Mouse (Mus musculus): Measurements from ENCODE around the gene Smg6. TPM values are rescaled to one million over a fixed set of nuclear protein-coding genes. Genes with fewer than 3 reads are reported as not detected.

The Smg6 gene
- polyA plus RNA-seq, 1 experiment from 2014 or later = 24.1 TPM

DNA sequence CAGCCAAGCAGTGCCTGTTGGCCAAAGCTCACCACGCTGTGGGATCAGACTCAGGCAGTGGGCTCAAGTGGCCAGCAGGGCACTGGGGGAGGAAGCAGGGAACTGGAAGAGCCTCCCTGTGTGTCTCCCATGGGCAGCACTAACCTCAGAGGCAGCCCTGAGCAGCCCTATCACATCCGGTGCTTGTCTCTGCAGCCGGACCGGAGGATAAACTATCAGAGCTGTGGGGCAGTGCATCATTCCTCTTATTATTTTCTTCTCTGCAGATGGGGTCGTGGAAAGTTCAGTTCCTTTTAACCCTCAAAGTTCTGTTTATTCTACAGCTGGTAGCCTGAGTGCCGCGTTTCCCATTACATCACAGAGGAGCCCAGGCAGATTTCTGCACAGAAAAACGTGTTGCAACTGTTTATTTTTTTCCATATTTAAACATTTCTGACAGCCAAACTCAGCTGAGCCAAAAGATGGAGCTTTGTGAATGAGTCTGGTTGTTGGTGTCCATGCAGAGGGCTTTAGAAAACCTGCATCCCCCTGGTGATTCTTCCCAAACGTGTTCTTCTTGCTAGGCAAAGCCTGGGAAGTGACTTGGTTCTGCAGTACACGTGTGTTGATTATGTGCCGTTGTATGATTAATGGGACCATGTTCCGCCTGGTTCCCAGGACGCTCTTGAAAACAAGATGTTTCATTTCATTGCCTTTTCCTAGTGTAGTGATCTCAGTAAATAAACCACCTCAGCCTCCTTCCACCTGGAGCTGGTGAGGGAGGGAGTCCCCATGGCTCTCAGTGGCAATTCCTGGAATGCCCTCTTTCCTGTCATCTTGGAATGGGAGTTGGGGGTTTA is 126.3 kb downstream of the Smg6 start:
- no peaks in the 10 kb centered on the region for H3K27me3 ChIP-seq
- 37% methylated on average over 13 of the region's 13 CpGs for WGBS
- H3K27ac ChIP-seq = peak overlapping the region; percentile 82
- no peak overlapping the region for H3K4me3 ChIP-seq
- H3K4me2 ChIP-seq (replicated peaks) = no peak overlapping the region; the same call in 1 of the 2 replicates
- no peaks in the 10 kb centered on the region for H3K36me3 ChIP-seq
- H3K9ac ChIP-seq = no peak overlapping the region
- no peaks in the 10 kb centered on the region for H3K9me3 ChIP-seq
- ATAC-seq (ENCODE audit: insufficient number of reproducible peaks, insufficient read depth, low FRiP score, low TSS enrichment) = peak; percentile 41; the same call in 1 of the 2 replicates
- H3K4me1 ChIP-seq = peaks cover 75% of the 10 kb centered on the region

DNA sequence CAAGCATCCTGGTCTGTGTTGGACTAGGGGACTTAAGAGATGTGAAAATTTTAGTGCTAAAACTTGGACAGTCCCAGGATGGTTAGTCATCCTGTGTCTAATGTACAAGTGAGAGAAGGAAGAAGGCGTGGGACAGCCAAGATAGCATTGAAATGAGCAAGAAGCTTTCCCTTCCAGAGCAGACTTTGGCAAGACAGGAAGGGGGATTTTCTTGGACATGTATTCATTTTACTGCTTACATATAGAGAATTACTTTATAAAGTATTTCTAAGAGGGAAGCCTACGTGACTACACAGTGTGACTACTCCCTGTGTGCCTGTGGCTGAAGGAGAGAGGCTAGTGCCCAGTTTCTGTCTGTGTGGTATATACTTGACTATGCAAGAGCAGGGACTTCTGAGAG is 127.4 kb downstream of the Smg6 start:
- Histone ChIP-seq H3K36me3 (0 out of 2 replicates have a peak, but pooled peaks cover 2% of the 10 kb centered on the region), H3K27me3 (no peaks in the 10 kb centered on the region), H3K4me2 (replicated peaks) (no peak overlapping the region), H3K4me3 (no peak overlapping the region), H3K9me3 (no peaks in the 10 kb centered on the region), H3K27ac (peak overlapping the region; percentile 82), H3K4me1 (peaks cover 68% of the 10 kb centered on the region), H3K9ac (no peak overlapping the region)
- no peak for ATAC-seq (ENCODE audit: insufficient number of reproducible peaks, insufficient read depth, low FRiP score, low TSS enrichment)
- 81% methylated on average over 2 of the region's 2 CpGs for WGBS

DNA sequence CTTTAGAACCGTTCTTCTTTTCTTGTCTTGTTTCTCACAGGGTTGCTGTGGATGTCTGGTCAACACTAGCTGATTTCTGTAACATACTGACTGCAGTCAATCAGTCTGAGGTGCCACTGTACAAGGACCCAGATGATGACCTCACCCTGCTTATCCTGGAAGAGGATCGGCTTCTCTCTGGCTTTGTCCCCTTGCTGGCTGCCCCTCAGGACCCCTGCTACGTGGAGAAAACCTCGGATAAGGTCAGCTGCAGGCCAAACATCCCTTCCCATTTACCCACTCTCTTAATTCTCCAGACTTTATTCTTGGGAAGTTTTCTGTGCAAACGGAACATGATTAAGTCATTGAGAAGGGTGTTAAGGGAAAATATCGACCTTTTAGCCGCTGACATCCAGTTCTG is 128.1 kb downstream of the Smg6 start:
- Histone ChIP-seq H3K4me1 (peaks cover 61% of the 10 kb centered on the region), H3K36me3 (0 out of 2 replicates have a peak, but pooled peaks cover 2% of the 10 kb centered on the region), H3K9me3 (no peaks in the 10 kb centered on the region), H3K27me3 (no peaks in the 10 kb centered on the region), H3K9ac (no peak overlapping the region), H3K4me2 (replicated peaks) (no peak overlapping the region), H3K4me3 (no peak overlapping the region), H3K27ac (peak overlapping the region; percentile 82)
- 37% methylated on average over 7 of the region's 7 CpGs for WGBS
- ATAC-seq (ENCODE audit: insufficient number of reproducible peaks, insufficient read depth, low FRiP score, low TSS enrichment) = no peak

DNA sequence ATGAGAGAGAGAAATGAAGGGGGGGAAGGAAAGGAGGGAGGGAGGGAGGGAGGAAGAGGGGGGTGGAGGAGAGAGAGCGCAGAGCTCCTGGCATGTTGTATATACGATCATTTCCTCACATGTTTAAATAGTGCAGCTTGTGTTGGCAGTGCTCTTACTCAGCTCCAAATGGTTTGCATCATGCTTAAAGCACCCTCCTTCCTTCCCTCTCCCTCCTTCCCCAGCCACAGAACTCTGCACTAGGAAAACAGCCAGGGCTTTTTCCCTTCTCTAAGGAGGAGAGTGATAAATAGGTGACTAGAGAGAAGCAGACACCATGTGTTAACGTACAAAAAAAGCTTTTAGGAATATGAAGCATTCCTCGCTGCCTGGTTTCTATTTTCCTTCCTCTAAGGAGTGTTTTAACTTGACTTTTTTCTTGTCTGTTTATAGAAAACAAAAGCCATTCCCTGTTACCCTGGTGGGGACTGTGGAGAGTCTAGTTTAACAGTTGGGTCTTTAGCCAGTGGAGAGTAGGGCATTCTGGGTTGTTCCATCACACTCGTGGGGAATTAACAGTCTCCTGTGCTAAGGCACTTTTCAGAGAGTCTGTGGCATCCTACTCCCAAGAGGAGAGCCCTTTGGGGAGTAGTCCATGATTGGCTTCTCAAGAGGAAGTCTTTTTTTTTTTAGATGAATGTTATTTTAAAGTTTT is 128.7 kb downstream of the Smg6 start:
- H3K4me1 ChIP-seq = peaks cover 55% of the 10 kb centered on the region
- 27% methylated on average over 5 of the region's 5 CpGs for WGBS
- H3K4me3 ChIP-seq = no peak overlapping the region
- no peak overlapping the region for H3K4me2 ChIP-seq (replicated peaks)
- H3K27ac ChIP-seq = peak overlapping the region; percentile 82
- H3K9me3 ChIP-seq = no peaks in the 10 kb centered on the region
- H3K9ac ChIP-seq = no peak overlapping the region
- H3K36me3 ChIP-seq = 0 out of 2 replicates have a peak, but pooled peaks cover 2% of the 10 kb centered on the region
- H3K27me3 ChIP-seq = no peaks in the 10 kb centered on the region
- peak; percentile 74; the same call in 1 of the 2 replicates for ATAC-seq (ENCODE audit: insufficient number of reproducible peaks, insufficient read depth, low FRiP score, low TSS enrichment)

DNA sequence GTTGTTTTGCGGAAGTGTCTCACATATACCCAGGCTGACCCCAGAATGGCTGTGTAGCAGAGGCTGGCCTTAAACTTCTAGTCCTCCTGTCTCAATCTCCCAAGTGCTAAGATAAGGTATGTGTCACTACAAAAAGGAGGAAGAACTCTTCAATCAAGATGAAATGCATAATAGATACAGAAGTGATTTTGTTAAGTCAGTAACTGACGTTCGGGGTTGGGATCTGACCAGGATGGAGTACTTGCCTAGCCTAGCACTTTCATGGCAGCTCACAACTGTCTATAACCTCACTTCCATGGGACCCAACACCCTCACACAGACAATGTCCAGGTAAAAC is 129.2 kb downstream of the Smg6 start:
- no peak for ATAC-seq (ENCODE audit: insufficient number of reproducible peaks, insufficient read depth, low FRiP score, low TSS enrichment)
- H3K27ac ChIP-seq = peak overlapping the region; percentile 82

DNA sequence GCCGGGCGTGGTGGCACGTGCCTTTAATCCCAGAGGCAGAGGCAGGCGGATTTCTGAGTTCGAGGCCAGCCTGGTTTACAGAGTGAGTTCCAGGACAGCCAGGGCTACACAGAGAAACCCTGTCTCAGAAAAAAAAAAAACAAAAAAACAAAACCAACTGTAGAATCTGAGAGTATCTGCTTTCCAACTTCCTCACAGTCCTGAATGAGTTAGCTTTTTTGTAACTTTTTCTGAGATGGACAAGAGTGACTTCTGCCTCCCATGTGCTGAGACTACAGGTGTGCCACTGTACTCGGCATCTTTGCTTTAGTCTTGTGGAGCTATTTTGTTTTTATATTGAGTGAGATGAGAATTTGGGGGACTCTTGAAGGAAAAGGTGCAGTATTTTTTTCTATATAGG is 137.0 kb downstream of the Smg6 start:
- H3K4me3 ChIP-seq = no peak overlapping the region
- 93% methylated on average over 6 of the region's 6 CpGs for WGBS
- no peak overlapping the region for H3K27ac ChIP-seq

More for the DNA sequence above, 129.2 kb downstream of the Smg6 start:
- H3K4me3 ChIP-seq = no peak overlapping the region
- WGBS = 82% methylated on average over 3 of the region's 3 CpGs
- no peak overlapping the region for H3K4me2 ChIP-seq (replicated peaks)
- H3K9me3 ChIP-seq = no peaks in the 10 kb centered on the region
- H3K36me3 ChIP-seq = 0 out of 2 replicates have a peak, but pooled peaks cover 2% of the 10 kb centered on the region
- peaks cover 49% of the 10 kb centered on the region for H3K4me1 ChIP-seq
- H3K9ac ChIP-seq = no peak overlapping the region
- H3K27me3 ChIP-seq = no peaks in the 10 kb centered on the region

DNA sequence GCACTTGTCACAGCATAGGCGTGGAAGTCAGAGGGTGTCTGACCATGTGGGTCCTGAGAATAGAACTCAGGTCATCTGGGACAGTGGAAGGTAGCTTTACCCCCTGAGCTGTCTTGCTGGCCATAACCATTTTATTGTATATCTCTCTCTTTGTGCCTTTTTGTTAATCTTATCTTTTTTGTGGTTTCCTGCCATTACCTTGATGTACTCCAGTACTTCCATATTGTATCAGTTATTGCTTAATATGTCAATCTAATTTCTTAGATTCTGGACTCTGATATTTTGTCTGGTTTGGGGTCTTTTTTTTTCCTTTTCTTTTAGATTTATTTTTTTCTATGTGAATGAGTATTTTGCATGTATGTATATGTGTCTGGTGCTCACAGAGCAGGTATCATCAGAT is 138.6 kb downstream of the Smg6 start:
- Histone ChIP-seq H3K4me3 (no peak overlapping the region), H3K4me2 (replicated peaks) (no peak overlapping the region), H3K9ac (no peak overlapping the region), H3K27me3 (no peaks in the 10 kb centered on the region), H3K36me3 (peaks cover 2% of the 10 kb centered on the region; the same call in 1 of the 2 replicates), H3K4me1 (no peaks in the 10 kb centered on the region), H3K9me3 (no peaks in the 10 kb centered on the region), H3K27ac (no peak overlapping the region)
- no peak for ATAC-seq (ENCODE audit: insufficient number of reproducible peaks, insufficient read depth, low FRiP score, low TSS enrichment)
- 94% methylated on average over 1 of the region's 1 CpGs for WGBS

More for the DNA sequence above, 137.0 kb downstream of the Smg6 start:
- no peak for ATAC-seq (ENCODE audit: insufficient number of reproducible peaks, insufficient read depth, low FRiP score, low TSS enrichment)
- no peak overlapping the region for H3K4me2 ChIP-seq (replicated peaks)
- peaks cover 2% of the 10 kb centered on the region; the same call in 1 of the 2 replicates for H3K36me3 ChIP-seq
- no peaks in the 10 kb centered on the region for H3K9me3 ChIP-seq
- no peaks in the 10 kb centered on the region for H3K27me3 ChIP-seq
- no peak overlapping the region for H3K9ac ChIP-seq
- H3K4me1 ChIP-seq = no peaks in the 10 kb centered on the region

DNA sequence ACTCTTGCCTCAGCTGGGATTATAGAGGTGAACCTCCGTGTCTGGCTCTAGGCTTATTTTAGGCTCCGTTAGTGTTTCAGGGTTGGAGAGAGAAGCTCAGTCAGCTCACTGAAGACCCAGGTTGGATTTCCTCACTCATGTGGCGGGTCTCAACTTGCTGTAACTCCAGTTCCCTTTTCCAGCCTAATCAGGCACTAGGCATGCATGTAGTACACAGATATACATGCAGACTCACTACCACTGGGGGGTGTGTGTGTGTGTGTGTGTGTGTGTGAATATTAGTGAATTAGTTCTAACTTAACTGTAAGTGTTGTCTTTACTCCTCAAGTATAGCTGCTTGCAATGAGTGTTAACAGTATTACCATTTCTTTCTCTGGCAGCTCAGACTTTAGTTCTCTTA is 145.7 kb downstream of the Smg6 start:
- Histone ChIP-seq H3K36me3 (no peaks in the 10 kb centered on the region), H3K9me3 (no peaks in the 10 kb centered on the region), H3K27ac (no peak overlapping the region), H3K9ac (no peak overlapping the region), H3K4me3 (no peak overlapping the region), H3K4me1 (peaks cover 21% of the 10 kb centered on the region), H3K27me3 (no peaks in the 10 kb centered on the region), H3K4me2 (replicated peaks) (no peak overlapping the region)
- WGBS = 84% methylated on average over 3 of the region's 3 CpGs
- ATAC-seq (ENCODE audit: insufficient number of reproducible peaks, insufficient read depth, low FRiP score, low TSS enrichment) = no peak

DNA sequence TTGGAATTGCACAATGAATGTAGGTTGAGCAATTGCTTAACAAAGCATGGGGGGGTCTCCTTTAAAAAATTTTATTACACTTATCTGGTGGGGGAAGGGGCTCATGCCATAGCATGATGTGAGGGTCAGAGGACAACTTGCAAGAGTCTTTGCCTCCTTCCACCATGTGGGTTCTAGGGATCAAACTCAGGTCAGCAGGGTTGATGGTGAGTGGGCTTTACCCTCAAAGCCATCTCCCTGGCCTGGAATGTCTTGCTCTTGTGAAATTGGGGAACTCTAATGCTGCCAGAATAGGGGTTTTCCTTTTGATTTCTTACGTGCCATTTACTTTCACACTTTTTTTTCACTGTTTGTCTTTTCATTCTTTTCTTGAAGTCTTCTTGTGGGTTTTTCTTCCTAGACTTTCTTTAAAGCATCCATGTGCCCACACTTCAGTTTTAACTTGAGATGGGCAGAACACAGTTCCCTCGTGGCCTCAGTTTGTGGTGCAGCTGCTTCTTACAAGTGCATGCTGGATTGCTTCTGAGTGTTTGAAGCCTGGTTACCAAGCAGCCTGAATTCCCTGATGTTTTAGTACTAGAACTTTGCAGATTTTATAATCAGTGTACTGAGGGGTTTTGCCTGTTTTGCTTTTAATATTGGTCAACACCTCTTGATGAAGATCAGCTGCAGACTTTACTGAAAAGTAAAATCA is 147.5 kb downstream of the Smg6 start:
- Histone ChIP-seq H3K9me3 (no peaks in the 10 kb centered on the region), H3K4me3 (no peak overlapping the region), H3K4me1 (peaks cover 21% of the 10 kb centered on the region), H3K9ac (no peak overlapping the region), H3K27ac (peak overlapping the region; percentile 88), H3K36me3 (no peaks in the 10 kb centered on the region), H3K27me3 (no peaks in the 10 kb centered on the region), H3K4me2 (replicated peaks) (no peak overlapping the region)
- WGBS = 49% methylated on average over 2 of the region's 2 CpGs
- ATAC-seq (ENCODE audit: insufficient number of reproducible peaks, insufficient read depth, low FRiP score, low TSS enrichment) = no peak

DNA sequence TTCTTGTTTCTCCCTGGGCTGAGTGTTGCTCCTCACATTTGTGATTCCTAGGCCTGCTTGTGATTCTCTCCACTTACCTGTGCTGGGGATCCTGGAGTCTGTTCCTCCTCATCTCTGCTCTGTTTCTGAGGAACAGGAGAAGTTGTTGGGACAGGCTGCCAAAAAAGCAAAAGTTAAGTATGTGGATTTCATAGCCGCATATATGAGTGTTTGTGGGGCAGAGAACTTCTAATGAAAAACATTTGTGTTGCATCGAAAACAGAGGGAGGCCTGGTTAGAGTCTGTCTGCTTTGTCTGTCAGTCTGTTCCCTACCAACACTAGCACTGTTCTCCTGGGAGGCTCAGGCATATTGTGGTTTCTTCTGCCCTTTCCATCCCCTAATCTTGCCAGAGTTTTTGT is 148.1 kb downstream of the Smg6 start:
- ATAC-seq (ENCODE audit: insufficient number of reproducible peaks, insufficient read depth, low FRiP score, low TSS enrichment) = 0 out of 2 replicates have a peak, but pooled peaks have one; percentile 35
- Histone ChIP-seq H3K4me3 (no peak overlapping the region), H3K27ac (peak overlapping the region; percentile 88), H3K27me3 (no peaks in the 10 kb centered on the region), H3K4me1 (peaks cover 21% of the 10 kb centered on the region), H3K9me3 (no peaks in the 10 kb centered on the region), H3K36me3 (no peaks in the 10 kb centered on the region), H3K9ac (no peak overlapping the region), H3K4me2 (replicated peaks) (no peak overlapping the region)
- 29% methylated on average over 2 of the region's 2 CpGs for WGBS

DNA sequence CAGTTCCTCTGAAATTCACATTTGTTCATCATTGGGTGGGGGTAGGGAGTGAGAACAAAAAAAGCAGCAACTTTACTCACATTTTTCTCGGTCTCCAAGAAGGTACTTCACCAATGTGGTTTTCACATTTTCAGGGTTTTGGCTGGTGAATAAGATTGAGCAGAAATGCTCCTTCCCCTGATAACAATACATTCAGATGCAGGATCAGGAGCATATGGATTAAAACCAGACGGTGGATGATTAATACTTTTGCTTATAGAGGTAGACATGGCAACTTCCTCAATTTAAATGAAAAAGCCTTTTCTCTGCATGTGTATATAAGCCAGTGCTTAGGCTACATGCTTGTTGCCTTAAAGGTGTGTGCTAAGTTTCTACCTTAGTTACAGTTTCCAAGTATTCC is 148.9 kb downstream of the Smg6 start:
- Histone ChIP-seq H3K4me1 (peaks cover 21% of the 10 kb centered on the region), H3K27ac (peak overlapping the region; percentile 88), H3K36me3 (no peaks in the 10 kb centered on the region), H3K9me3 (no peaks in the 10 kb centered on the region), H3K4me3 (no peak overlapping the region), H3K4me2 (replicated peaks) (no peak overlapping the region), H3K27me3 (no peaks in the 10 kb centered on the region), H3K9ac (no peak overlapping the region)
- 31% methylated on average over 2 of the region's 2 CpGs for WGBS
- ATAC-seq (ENCODE audit: insufficient number of reproducible peaks, insufficient read depth, low FRiP score, low TSS enrichment) = no peak

All from embryonic facial prominence, embryonic 12.5 days (tissue).